Mouse (Mus musculus) c-Kit-positive CD71-negative TER-119-negative erythroid progenitor cells, embryonic 14.5 days (primary cell): ENCODE measurements around the gene Gzmm.
"Not testable (repeated sequence)": the region's sequence is repeated elsewhere in the genome, so short reads cannot be mapped to it uniquely, and the experiment has no call there.

Experiments
- DNase-seq: peaks from one replicate; pipeline ENCODE4 v3.0.0-alpha.2; 2013; ENCODE audit warnings: low read depth

The Gzmm gene

GRCm38 (mm10) chr10:79701443-79702129 is 12.8 kb downstream of the Gzmm start:
- no peak for DNase-seq

GRCm38 (mm10) chr10:79702970-79703369 is 14.2 kb downstream of the Gzmm start:
- DNase-seq, result not testable (repeated sequence)

GRCm38 (mm10) chr10:79703541-79703940 is 14.7 kb downstream of the Gzmm start:
- no peak for DNase-seq

- peak; percentile 98 for DNase-seq
Observed at GRCm38 (mm10) chr10:79704065-79704969, 15.5 kb downstream of the Gzmm start, which contains the start of gene Bsg. TSS of gene Bsg (plus strand) at chr10:79704491.

GRCm38 (mm10) chr10:79704970-79705360 is 16.1 kb downstream of the Gzmm start:
- no peak for DNase-seq

- DNase-seq, result no peak
Observed at GRCm38 (mm10) chr10:79705951-79706350, 17.1 kb downstream of the Gzmm start.

- no peak for DNase-seq
Observed at GRCm38 (mm10) chr10:79706406-79707094, 17.7 kb downstream of the Gzmm start.

- DNase-seq, result no peak
Observed at GRCm38 (mm10) chr10:79707162-79707561, 18.3 kb downstream of the Gzmm start.

- DNase-seq, result no peak
Observed at GRCm38 (mm10) chr10:79707759-79708158, 18.9 kb downstream of the Gzmm start.

GRCm38 (mm10) chr10:79708668-79709067 is 19.8 kb downstream of the Gzmm start:
- DNase-seq, result no peak

- DNase-seq, result no peak
Observed at GRCm38 (mm10) chr10:79709307-79709706, 20.5 kb downstream of the Gzmm start.

- peak; percentile 38 for DNase-seq
Observed at GRCm38 (mm10) chr10:79712029-79712428, 23.2 kb downstream of the Gzmm start.

- DNase-seq, result peak; percentile 91
Observed at GRCm38 (mm10) chr10:79712499-79713126, 23.8 kb downstream of the Gzmm start.

- DNase-seq, result no peak
Observed at GRCm38 (mm10) chr10:79713163-79713562, 24.3 kb downstream of the Gzmm start.

GRCm38 (mm10) chr10:79714996-79715395 is 26.2 kb downstream of the Gzmm start:
- no peak for DNase-seq

- DNase-seq, result no peak
Observed at GRCm38 (mm10) chr10:79716254-79716987, 27.6 kb downstream of the Gzmm start, which contains the start of gene Hcn2. TSS of gene Hcn2 (plus strand) at chr10:79716634.

- no peak for DNase-seq
Observed at GRCm38 (mm10) chr10:79716988-79717355, 28.2 kb downstream of the Gzmm start.

- DNase-seq, result peak; percentile 79
Observed at GRCm38 (mm10) chr10:79717640-79718357, 29.0 kb downstream of the Gzmm start.

- DNase-seq, result no peak
Observed at GRCm38 (mm10) chr10:79721089-79721488, 32.3 kb downstream of the Gzmm start.

GRCm38 (mm10) chr10:79723047-79723446 is 34.2 kb downstream of the Gzmm start:
- DNase-seq, result no peak

GRCm38 (mm10) chr10:79723692-79724091 is 34.9 kb downstream of the Gzmm start:
- no peak for DNase-seq
